Mouse (Mus musculus): ENCODE data around the gene Kif1bp. TPM values are rescaled to one million over a fixed set of nuclear protein-coding genes. Genes with fewer than 3 reads are reported as not detected.

The Kif1bp gene
- polyA plus RNA-seq, 1 experiment from 2014 or later: 28.3 TPM

DNA sequence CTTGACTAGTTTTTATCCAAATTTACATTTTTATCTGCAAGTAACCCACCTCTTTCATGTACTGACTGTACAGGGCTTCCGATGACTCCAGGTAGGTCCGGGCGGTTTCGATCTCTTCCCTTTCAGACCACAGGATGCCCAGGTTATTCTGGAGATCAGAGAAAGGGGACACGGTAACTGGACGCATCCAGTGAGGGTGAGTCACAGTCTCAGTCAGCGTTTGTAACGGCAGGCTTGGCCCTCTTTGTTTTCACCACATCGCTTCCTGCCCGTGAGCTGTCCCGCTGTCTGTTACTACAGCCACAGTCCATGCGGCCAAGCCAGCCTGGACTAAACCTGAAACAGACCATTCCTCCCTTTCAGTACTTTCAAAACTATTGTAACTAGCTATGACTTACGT is 3.3 kb downstream of the Kif1bp start:
- no peak overlapping the region for H3K27ac ChIP-seq (ENCODE audit: low read depth, low read length)
- H3K36me3 ChIP-seq (ENCODE audit: control insufficient read depth, insufficient read depth, low read length): peaks cover 9% of the 10 kb centered on the region
- no peaks in the 10 kb centered on the region for H3K9me3 ChIP-seq (ENCODE audit: control insufficient read depth, low read length)
- no peak for ATAC-seq (replicated peaks; ENCODE audit: low FRiP score)
- no peak for DNase-seq (ENCODE audit: low spot score)
- WGBS: 89% methylated on average over 13 of the region's 13 CpGs
- H3K9ac ChIP-seq (ENCODE audit: low read depth, low read length): no peak overlapping the region
- no peak overlapping the region for H3K4me2 ChIP-seq
- no peaks in the 10 kb centered on the region for H3K27me3 ChIP-seq (replicated peaks; ENCODE audit: control insufficient read depth, insufficient read depth, low read length)
- peaks cover 8% of the 10 kb centered on the region for H3K4me1 ChIP-seq (replicated peaks; ENCODE audit: control insufficient read depth, insufficient read depth, low read length)
- no peak overlapping the region for H3K4me3 ChIP-seq (ENCODE audit: low read depth, low read length)

DNA sequence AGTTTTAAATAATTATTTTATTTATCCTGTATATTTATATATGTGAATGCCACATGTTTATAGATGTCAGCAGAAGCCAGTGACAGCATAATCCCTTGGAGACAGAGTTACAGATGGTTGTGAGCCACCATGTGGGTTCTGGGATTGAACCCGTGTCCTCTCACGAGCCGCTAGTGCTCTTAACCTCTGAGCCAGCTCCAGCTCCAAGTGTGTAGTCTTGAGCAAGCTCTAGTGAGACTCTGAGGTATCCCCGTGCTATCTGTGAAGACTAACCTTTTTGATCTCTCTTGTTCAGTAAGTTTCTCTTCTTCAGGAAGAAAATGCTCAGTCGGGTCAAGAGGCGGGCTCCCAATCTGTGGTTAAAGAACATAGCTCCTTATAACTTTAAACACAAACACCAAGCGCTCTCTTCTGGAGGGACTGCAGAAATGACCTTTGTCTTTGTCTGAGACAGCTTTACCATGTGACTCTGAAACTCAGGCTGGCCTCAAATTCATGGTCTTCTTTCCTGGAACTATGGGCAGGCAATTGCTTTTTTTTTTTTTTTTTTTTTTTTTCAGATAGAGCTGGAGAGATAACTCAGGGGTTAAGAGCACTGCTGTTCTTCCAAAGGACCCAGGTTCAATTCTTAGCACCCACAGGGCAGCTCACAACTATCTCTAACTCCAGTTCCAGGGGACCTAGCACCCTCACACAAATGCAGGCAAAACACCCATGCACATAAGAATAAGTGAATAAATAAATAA is 8.0 kb downstream of the Kif1bp start:
- Histone ChIP-seq H3K9ac (ENCODE audit: low read depth, low read length) (no peak overlapping the region), H3K4me2 (no peak overlapping the region), H3K4me1 (replicated peaks; ENCODE audit: control insufficient read depth, insufficient read depth, low read length) (no peaks in the 10 kb centered on the region), H3K4me3 (ENCODE audit: low read depth, low read length) (no peak overlapping the region), H3K36me3 (ENCODE audit: control insufficient read depth, insufficient read depth, low read length) (peaks cover 25% of the 10 kb centered on the region), H3K27me3 (replicated peaks; ENCODE audit: control insufficient read depth, insufficient read depth, low read length) (no peaks in the 10 kb centered on the region), H3K27ac (ENCODE audit: low read depth, low read length) (no peak overlapping the region), H3K9me3 (ENCODE audit: control insufficient read depth, low read length) (no peaks in the 10 kb centered on the region)
- no peak for ATAC-seq (replicated peaks; ENCODE audit: low FRiP score)
- WGBS: 86% methylated on average over 7 of the region's 7 CpGs
- no peak for DNase-seq (ENCODE audit: low spot score)

DNA sequence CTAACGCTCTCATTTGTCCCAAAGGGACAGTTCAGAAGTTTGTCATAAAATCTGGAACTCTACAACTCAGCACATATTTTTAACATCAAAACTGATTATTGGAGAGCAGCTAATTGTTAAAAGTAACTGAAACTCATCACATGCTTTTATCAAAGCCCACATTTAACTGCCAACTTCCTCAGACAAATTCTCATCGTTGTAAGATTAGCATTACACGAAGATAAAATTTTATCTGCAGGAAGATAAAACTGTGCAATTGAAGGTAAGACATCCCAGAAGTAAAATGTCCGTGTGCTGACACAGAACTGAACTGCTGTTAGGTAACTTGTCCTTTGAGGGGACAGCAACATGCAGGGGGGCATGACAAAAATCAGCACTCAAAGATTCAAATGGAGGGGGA is 9.4 kb downstream of the Kif1bp start:
- no peak for DNase-seq (ENCODE audit: low spot score)
- Histone ChIP-seq H3K4me1 (replicated peaks; ENCODE audit: control insufficient read depth, insufficient read depth, low read length) (no peaks in the 10 kb centered on the region), H3K9me3 (ENCODE audit: control insufficient read depth, low read length) (no peaks in the 10 kb centered on the region), H3K27me3 (replicated peaks; ENCODE audit: control insufficient read depth, insufficient read depth, low read length) (no peaks in the 10 kb centered on the region), H3K27ac (ENCODE audit: low read depth, low read length) (no peak overlapping the region), H3K4me2 (no peak overlapping the region), H3K4me3 (ENCODE audit: low read depth, low read length) (no peak overlapping the region), H3K36me3 (ENCODE audit: control insufficient read depth, insufficient read depth, low read length) (peaks cover 31% of the 10 kb centered on the region), H3K9ac (ENCODE audit: low read depth, low read length) (no peak overlapping the region)
- no peak for ATAC-seq (replicated peaks; ENCODE audit: low FRiP score)
- 62% methylated on average over 4 of the region's 4 CpGs for WGBS

DNA sequence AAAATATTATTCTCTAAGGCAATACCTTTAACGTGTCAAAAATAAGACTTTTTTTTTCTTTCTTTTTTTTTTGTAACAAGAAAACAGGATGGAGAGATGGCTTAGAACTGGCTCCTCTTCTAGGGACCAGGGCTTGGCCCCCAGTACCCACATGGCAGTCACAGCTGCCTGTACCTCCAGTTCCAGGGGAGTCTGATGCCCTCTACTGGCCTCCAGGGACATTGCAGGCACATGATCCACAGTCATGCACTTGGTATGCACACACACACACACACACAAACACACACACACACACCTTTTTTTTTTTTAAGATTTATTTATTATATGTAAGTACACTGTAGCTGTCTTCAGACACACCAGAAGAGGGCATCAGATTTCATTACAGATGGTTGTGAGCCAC is 20.5 kb downstream of the Kif1bp start:
- Histone ChIP-seq H3K27ac (ENCODE audit: low read depth, low read length) (no peak overlapping the region), H3K4me2 (no peak overlapping the region), H3K9me3 (ENCODE audit: control insufficient read depth, low read length) (no peaks in the 10 kb centered on the region), H3K4me3 (ENCODE audit: low read depth, low read length) (no peak overlapping the region), H3K36me3 (ENCODE audit: control insufficient read depth, insufficient read depth, low read length) (peaks cover 17% of the 10 kb centered on the region), H3K4me1 (replicated peaks; ENCODE audit: control insufficient read depth, insufficient read depth, low read length) (peaks cover 3% of the 10 kb centered on the region; the same call in 1 of the 2 replicates), H3K27me3 (replicated peaks; ENCODE audit: control insufficient read depth, insufficient read depth, low read length) (no peaks in the 10 kb centered on the region), H3K9ac (ENCODE audit: low read depth, low read length) (no peak overlapping the region)
- DNase-seq (ENCODE audit: low spot score) (no peak), ATAC-seq (replicated peaks; ENCODE audit: low FRiP score) (no peak)
- 88% methylated on average over 1 of the region's 1 CpGs for WGBS

DNA sequence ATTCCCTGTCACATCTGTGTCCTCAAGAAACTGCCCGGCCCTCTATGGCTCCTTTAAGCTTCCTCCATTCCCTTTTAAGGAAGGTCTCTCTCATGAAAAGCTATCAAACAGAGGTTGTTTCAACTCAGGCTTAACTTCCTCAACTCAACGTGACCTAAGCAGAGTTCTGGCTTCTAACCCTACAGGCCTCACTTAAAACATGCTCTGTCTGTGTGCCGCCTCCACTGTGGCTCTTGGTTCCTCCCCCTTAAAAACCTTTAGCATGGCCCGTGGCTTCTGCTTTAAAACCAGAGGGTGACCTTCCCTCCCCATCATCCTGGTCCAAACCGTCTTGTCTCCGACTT is 21.7 kb downstream of the Kif1bp start:
- peaks cover 9% of the 10 kb centered on the region for H3K36me3 ChIP-seq (ENCODE audit: control insufficient read depth, insufficient read depth, low read length)
- no peaks in the 10 kb centered on the region for H3K9me3 ChIP-seq (ENCODE audit: control insufficient read depth, low read length)
- H3K27ac ChIP-seq (ENCODE audit: low read depth, low read length): no peak overlapping the region
- DNase-seq (ENCODE audit: low spot score) (no peak), ATAC-seq (replicated peaks; ENCODE audit: low FRiP score) (no peak)
- H3K4me2 ChIP-seq: no peak overlapping the region
- no peaks in the 10 kb centered on the region for H3K27me3 ChIP-seq (replicated peaks; ENCODE audit: control insufficient read depth, insufficient read depth, low read length)
- H3K9ac ChIP-seq (ENCODE audit: low read depth, low read length): no peak overlapping the region
- WGBS: 72% methylated on average over 6 of the region's 6 CpGs
- no peak overlapping the region for H3K4me3 ChIP-seq (ENCODE audit: low read depth, low read length)
- peaks cover 3% of the 10 kb centered on the region; the same call in 1 of the 2 replicates for H3K4me1 ChIP-seq (replicated peaks; ENCODE audit: control insufficient read depth, insufficient read depth, low read length)

DNA sequence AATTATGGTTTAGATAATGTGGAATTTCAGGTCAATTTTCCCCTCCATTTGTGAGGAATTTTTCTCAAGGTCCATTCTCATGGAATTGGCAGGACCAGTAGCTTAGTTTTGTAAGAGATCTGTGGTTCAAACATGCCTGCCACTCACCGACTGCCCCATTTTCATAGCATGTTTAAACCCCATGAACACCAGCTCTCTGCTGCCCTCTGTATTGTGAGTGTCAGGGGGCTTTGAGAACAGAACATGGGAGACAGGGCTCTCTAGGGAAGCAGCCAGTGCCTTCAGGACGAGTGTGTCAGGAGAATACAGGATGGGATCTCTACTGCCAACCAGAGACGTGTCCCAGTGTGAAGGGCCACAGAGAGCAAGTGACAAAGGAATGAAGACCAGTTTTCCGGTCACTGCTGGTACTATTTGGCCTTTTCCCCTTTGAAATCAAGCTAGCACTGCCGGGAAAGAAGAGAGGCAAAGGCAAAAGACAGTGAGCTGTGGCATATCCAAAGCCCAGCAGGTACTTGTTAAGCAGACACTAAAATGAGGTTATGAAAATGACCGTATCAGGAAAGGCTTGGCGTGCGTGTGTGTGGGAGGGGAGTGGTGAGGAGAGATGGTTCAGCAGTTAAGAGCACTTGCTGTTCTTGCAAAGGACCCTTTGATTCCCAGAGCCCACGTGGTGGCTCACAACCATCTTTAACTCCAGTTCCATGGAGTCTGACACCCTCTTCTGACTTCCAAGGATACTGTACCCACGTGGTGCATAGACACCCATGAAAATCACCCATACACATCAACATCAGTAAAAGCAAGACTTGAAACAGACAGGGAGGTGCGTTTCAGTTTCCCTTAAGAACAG is 22.3 kb downstream of the Kif1bp start:
- 71% methylated on average over 11 of the region's 11 CpGs for WGBS
- H3K9ac ChIP-seq (ENCODE audit: low read depth, low read length): no peak overlapping the region
- peaks cover 6% of the 10 kb centered on the region; the same call in 1 of the 2 replicates for H3K36me3 ChIP-seq (ENCODE audit: control insufficient read depth, insufficient read depth, low read length)
- H3K27me3 ChIP-seq (replicated peaks; ENCODE audit: control insufficient read depth, insufficient read depth, low read length): no peaks in the 10 kb centered on the region
- ATAC-seq (replicated peaks; ENCODE audit: low FRiP score): no peak
- no peak for DNase-seq (ENCODE audit: low spot score)
- no peak overlapping the region for H3K27ac ChIP-seq (ENCODE audit: low read depth, low read length)
- no peak overlapping the region for H3K4me3 ChIP-seq (ENCODE audit: low read depth, low read length)
- H3K4me1 ChIP-seq (replicated peaks; ENCODE audit: control insufficient read depth, insufficient read depth, low read length): peaks cover 3% of the 10 kb centered on the region; the same call in 1 of the 2 replicates
- no peak overlapping the region for H3K4me2 ChIP-seq
- no peaks in the 10 kb centered on the region for H3K9me3 ChIP-seq (ENCODE audit: control insufficient read depth, low read length)

DNA sequence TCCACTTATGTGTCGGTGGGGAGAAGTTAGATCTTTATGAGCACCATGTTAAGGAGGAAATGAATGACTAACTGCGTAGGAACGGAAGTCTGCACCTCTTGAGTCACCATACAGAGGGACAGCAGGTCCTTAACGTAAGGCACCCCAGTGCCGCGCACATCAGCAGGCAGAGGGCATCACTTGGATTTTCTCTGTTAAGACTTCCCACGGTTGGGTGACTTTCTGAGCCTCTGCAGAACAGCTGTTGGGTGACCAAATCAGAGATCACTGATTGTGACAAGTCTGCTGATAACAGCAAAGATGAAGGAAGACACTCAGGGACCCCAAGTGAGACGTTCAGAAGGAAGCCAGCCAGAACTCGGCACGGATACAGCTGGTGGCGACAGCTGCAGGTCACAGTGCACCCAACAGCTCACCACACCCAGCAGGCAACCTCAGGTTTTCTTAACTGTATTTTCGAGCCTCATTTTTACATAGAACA is 24.6 kb downstream of the Kif1bp start:
- Histone ChIP-seq H3K4me1 (replicated peaks; ENCODE audit: control insufficient read depth, insufficient read depth, low read length) (peaks cover 3% of the 10 kb centered on the region; the same call in 1 of the 2 replicates), H3K36me3 (ENCODE audit: control insufficient read depth, insufficient read depth, low read length) (peaks cover 2% of the 10 kb centered on the region; the same call in 1 of the 2 replicates), H3K9me3 (ENCODE audit: control insufficient read depth, low read length) (no peaks in the 10 kb centered on the region), H3K27ac (ENCODE audit: low read depth, low read length) (no peak overlapping the region), H3K4me2 (no peak overlapping the region), H3K4me3 (ENCODE audit: low read depth, low read length) (no peak overlapping the region), H3K27me3 (replicated peaks; ENCODE audit: control insufficient read depth, insufficient read depth, low read length) (no peaks in the 10 kb centered on the region), H3K9ac (ENCODE audit: low read depth, low read length) (no peak overlapping the region; the same call in 1 of the 2 replicates)
- 58% methylated on average over 12 of the region's 12 CpGs for WGBS
- DNase-seq (ENCODE audit: low spot score) (no peak), ATAC-seq (replicated peaks; ENCODE audit: low FRiP score) (no peak)

DNA sequence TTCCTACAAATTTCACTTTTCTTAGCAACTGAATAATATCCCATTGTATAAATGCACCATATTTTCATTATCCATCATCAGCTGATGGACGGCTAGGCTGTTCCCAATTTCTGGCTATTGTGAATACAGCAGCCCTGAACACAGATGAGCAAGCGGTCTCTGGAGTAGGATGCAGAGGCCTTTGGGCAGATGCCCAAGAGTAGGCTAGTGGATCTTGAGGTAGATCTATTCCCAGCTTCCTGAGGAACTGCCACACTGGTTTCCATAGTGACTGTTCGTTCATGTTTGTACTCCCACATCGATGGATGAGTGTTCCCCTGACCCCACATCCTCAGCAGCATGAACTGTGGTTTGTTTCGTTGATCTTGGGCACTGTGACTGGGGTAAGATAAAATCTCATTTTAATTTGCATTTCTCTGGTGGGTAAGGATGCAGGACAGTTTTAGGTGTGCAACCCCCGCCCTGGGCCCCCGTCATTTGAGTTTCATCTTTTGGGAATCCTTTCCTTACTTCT is 27.4 kb downstream of the Kif1bp start:
- Histone ChIP-seq H3K4me3 (ENCODE audit: low read depth, low read length) (no peak overlapping the region), H3K9me3 (ENCODE audit: control insufficient read depth, low read length) (no peaks in the 10 kb centered on the region), H3K4me1 (replicated peaks; ENCODE audit: control insufficient read depth, insufficient read depth, low read length) (peaks cover 3% of the 10 kb centered on the region; the same call in 1 of the 2 replicates), H3K9ac (ENCODE audit: low read depth, low read length) (no peak overlapping the region), H3K27me3 (replicated peaks; ENCODE audit: control insufficient read depth, insufficient read depth, low read length) (no peaks in the 10 kb centered on the region), H3K4me2 (no peak overlapping the region), H3K36me3 (ENCODE audit: control insufficient read depth, insufficient read depth, low read length) (no peaks in the 10 kb centered on the region), H3K27ac (ENCODE audit: low read depth, low read length) (no peak overlapping the region)
- no peak for DNase-seq (ENCODE audit: low spot score)
- ATAC-seq (replicated peaks; ENCODE audit: low FRiP score): no peak
- 75% methylated on average over 7 of the region's 7 CpGs for WGBS
